Mouse (Mus musculus): Measurements from ENCODE around the gene Vav2.

The Vav2 gene

DNA sequence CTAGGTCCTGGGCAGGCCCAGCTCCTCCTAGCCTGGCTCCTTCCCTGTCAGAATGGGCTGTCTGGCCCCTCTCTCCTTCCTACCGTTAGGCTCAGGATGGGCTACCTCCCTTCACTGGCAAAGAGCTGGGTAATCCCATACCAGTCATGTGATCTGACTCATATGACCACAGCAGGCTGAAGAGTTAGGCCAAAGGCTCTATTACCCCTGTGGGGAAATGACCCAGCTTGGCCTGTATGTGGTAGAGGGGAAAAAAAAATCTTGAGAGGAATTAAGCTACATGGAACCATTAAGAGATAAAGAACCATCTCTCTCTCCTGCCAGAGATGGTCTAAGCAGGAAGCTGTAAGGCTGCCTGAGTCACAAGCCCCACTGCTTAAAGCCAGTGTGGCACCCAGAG, 108.6 kb downstream of the Vav2 start:
- no peak for DNase-seq (ENCODE audit: low spot score)

DNA sequence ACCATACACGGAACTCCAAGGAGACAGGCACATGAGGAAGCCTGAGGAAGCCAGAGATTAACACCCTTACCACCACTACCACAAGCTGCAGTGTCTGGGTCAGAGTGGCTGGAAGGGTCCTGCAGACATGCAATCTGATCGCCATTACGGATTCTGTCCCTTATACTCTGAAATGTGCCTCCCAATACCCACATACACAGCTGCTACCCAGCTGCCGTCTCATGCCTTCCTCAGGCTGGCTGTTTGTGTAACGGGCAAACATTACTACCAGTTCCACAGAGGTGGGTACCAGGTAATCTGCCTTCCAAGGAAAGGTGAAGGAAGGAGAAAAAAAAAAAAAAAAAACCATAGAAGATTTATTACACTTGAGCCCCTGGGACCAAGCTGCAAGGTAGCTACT, 110.7 kb downstream of the Vav2 start:
- DNase-seq (ENCODE audit: low spot score) = no peak

DNA sequence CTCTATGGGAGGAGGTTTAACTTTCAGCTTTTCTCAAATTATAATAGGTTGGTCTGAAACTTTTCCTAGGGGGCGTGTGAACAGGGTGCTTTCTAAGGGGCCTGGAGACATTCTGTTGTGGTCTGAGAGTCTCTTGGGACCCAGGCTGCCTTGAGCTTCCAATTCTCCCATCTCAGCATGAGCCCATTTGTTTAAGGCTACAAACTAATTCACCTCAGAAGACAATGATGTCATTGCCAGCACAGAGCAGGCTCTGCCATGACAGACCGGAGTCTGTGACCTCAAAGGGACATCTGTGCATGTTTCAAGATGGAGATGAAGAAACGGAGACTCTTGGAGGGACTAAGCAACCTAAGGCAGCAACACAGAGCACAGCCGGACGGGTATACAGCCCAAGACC, 112.6 kb downstream of the Vav2 start:
- no peak for DNase-seq (ENCODE audit: low spot score)

DNA sequence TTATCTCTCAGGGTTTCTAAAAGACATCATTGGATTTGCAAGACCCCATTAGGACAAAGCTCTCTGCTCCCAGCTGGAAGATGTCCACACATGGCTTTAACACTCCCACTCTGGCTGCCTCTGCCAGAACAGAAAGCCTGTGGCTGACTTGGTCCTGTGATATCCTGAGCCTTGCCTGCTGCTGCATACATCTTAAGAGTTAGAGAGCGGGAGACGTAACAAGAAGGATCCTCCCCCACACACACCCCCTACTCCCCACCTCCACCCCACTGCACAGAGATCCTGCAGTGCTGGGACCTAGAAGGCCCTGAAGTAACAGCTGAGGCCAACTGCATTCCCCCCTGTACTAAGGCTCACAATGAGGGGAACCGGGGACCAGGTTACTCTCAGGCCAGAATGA, 114.3 kb downstream of the Vav2 start:
- no peak for DNase-seq (ENCODE audit: low spot score)

DNA sequence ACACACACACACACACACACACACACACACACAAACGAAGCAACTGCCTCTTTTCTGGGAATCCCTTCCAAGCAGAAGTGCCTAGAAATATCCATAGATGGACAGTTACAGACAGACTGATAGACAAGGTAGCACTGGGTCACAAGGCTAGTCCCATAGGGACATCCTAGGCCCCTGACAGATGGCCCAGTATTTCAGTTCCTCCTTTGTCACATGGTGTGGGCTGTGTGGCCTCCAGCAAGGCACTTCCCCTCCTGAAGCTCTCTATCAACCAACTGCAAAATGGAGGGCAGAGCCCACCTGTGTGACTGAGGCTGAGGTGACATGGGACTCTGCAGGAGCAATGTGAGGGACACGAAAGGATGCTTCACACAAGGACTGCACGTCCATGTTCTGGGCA, 115.2 kb downstream of the Vav2 start:
- DNase-seq (ENCODE audit: low spot score) = no peak

DNA sequence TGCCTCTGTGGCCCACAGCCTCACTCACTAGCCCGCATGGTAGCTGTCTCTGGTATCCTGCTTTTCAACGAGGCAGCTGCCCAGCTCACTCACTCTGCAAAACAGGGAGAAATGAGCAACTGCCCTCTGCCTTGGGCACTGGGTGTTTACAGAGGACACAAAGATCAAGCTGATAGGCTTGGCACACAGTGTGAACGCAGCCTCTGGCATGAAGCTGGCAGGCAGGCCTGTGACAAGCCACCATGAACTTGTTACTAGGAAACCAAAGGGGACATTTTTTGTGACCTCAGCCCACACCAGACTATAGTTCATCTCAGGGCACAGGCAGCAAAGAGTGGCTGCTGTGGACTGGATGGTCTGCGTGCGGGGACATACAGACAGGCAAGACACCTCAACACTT, 115.9 kb downstream of the Vav2 start:
- no peak for DNase-seq (ENCODE audit: low spot score)

DNA sequence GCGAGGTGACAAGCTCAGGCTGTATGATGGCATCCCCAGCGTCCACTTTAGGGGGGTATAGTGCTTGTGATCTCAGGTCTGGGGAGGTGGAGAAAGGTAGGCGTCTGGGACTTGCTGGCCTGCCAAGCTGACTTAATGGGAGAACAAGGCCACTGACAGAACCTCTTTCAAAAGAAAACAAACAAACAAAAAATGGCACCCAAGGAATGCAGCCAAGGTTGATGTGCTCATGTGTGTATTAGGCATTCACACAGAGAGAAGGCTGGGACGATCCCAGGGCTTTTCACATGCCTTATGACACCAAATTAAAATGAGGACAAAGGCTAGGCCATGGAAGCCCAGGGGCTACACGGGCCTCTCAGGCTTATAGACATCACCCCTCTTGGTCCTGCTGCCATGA, 116.6 kb downstream of the Vav2 start:
- no peak for DNase-seq (ENCODE audit: low spot score)

DNA sequence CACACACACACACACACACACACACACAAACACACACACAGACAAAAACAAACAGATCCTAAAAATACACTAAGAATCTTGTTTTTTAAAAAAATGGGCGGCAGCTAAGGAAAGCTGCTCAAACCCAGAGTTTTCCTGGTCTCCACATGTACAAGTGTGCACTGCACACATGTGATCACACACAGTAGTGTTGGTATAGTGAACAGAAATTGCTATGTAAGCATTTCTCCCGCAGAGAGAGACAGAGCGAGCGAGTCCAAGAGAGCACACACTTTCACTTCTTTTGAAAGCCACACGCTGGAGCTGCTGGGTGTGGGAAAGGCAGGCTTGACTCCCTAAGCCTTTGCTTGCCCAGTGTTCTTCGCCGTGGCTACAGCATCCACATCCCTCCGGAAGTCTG, 120.2 kb downstream of the Vav2 start:
- DNase-seq (ENCODE audit: low spot score) = no peak

DNA sequence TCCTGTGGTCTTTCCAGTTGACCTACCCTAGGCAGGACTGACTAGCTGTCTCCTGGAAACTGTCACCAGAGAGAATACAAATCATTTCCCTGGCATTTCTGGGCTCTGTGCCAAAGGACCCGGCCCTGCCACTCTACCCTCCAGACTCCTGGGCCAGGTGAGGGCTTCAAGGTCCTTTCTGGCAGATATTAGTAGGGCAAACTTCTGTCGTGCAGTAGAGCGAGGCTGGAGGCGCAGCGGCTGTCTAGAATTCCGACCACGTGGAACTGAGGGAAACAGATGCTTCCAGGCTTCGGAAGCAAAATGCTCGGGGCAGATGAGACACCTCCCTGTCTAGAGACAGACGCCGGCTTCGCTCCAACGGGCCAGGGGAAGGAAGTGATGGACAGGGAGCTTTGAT, 122.1 kb downstream of the Vav2 start:
- no peak for DNase-seq (ENCODE audit: low spot score)

DNA sequence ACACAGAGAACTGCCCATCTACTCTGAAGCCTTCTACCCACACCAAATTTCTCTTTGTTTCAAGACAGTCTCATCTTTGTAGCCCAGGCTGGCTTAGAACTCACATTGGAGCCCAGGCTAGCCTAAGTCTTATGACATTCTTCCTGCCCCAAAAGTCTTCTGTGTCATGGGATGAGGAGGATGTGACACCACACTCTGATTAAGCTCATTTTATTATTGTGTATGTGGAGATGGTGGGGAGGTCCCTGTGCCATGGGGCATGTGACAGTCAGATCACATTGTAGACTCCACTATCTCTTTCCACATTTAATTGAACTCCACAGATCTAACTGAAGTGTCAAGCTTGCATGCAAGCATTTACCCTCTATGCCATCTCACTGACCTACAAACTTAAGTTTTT, 122.8 kb downstream of the Vav2 start:
- no peak for DNase-seq (ENCODE audit: low spot score)

DNA sequence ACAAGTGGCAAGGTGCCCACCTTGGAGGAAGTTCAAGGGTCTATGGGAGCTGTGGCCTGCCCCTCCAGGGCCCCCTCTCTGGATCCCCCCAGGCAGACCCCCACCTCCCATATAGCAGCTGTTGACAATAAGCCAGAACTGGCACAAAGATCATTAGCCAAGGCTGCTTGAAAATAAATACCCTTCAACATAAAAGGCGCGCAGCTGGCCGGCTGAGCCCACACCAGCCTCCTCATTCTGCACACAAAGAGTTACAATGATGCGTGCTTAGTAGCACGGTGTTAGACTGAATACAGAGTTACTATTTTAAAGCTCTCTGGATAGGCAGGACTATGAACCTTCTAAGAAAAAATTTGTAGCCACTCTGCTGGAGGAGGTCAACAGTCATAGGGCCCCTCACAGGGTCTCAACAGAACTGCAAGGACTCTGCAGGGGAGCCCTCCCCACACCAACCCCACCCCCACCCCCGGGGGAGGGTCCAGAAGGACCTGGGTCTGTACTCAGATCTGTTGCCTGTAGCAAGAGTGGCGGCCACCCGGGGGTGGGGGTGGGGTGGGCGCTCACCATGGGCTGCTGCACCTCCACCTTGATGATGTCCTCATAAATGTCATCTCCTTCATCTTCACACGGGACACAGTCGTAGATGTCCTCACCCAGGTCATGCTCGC, 125.3 kb downstream of the Vav2 start:
- peak; percentile 68 for DNase-seq (ENCODE audit: low spot score)

DNA sequence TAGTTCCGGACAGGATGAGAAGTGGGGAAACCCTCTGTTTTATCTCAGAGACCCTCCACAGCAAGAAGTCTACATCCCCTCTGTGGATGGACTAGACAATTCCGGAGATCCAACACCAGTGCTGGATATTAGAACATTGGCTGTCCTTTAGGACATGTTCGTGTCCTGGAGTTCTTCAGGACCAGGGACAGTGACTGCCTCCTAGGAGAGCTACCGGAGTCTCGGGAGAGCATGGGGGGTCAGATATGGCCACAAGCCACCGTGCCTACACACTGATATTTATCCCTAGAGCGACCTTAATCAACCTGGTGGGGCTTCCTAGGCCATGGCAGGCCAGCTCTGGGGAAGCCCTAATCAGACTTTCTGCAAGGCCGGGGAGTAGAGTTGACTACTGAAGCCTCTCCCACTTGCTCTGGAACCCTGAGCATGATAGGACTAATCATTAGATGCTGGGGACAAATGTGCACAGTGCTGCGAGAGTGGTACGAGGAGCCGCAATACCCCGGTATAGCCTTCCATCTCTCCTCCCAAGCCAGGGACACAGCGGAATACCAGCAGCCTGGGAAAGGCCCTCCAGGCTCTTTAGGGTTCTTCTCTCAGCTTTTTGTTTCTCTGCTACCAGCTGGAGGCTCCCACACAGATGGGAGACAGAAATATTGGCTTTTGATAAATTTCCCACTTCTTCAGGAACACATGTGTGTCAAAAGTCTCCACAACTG, 125.9 kb downstream of the Vav2 start:
- no peak for DNase-seq (ENCODE audit: low spot score)

DNA sequence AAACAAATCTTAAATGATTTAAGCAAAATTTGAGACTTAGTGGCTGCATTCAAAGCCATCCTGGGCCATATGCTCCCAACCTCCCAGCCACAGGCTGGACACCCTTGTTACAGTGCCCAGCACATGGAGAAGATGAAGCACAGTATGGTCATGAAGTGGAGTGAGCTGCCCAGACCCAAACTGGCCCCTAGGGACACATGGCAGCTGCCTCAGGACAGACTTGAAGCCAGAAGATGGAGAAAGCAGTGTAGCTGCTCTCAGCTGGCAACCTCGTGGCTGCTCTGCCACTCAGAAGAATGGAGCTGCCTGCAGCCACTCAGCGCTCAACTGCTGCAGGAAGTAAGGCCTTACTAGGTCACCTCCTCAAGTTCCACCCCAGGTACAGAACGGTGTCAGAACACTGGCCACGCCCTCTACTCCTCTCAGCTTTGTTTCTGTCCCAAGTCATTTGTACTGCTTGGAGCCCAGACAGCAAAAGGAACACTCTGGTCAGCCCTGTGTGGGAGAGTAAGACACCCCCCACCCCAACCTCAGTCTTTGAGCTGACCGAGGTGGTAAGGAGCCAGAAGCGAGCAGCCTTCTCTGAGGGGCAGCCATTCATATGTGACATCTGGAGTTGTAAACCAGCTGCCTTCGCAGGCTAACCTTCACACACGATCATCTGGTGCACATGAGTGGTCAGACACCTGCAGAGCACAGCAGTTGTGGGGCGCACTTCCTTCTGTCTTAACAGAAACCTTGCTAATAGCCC, 130.0 kb downstream of the Vav2 start:
- no peak for DNase-seq (ENCODE audit: low spot score)

DNA sequence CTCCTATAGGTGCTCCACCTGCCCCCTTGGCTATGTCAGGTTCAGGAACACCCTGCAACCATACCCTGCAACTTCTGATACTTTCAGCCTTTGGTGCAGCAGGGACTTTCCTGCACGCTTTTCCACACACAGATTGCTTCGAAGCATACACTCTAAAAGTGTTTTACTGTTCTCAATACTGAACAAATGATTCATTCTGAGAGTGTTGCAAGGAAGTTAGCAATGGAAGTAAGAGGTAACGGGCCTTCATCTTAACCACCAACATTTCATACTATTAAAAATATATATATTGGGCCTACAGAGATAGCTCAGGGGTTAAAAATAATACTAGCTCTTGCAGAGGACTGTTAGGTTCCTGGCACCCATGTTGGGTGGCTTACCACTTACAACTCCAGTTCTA, 132.1 kb downstream of the Vav2 start:
- DNase-seq (ENCODE audit: low spot score) = no peak

DNA sequence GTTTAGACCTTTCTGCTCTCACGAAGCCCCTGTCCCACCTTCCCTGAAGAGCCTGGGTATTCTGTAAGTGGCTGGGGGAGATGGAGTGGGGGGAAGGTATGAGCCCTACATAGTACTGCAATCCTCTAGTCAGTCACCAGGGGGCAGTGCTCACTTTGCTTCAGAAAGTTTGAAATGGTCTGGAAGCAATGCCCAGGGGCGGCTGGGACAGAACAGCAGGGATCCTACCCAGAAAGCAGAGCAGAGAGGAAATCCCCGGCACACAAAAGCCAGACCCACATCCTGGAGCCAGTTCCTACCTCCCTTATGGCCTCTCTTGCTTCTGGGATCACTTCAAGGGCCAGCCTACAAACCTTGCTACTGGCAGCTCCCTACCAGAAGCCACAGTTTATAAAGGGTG, 137.8 kb downstream of the Vav2 start:
- DNase-seq (ENCODE audit: low spot score) = peak; percentile 58

DNA sequence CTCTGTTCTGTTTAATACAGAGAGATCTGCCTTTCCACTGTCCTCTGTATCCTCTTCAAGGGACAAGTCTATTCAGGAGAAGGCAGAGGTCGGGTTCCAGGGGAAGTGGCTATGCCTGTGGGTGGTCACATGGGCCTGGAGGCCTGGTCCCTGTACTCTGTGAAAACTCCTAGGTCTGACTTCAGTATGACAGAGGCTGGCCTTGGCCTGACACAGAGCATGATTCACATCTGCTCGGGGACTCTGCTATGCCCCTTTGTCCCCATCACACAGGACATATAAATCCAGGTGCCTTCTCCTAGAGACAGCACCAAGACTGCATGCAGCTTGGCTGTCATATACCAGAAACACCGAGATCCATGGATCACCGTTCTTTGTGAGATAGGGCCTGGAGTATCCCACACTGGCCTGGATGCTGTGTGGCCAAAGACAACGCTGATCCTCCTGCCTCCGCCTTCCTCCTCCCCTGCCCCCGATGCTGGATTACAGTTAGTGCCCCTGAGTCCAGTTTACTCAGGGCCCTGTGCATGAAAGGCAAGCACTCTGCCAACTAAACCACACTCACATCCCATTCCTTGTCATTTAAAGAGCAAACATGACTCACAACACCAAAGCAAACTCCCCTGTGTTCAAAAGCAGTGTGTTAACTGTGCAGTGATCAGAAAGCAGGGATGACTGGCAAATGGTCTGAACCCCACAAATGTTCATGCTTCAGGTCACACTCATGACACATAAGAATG, 139.7 kb downstream of the Vav2 start:
- no peak for DNase-seq (ENCODE audit: low spot score)

DNA sequence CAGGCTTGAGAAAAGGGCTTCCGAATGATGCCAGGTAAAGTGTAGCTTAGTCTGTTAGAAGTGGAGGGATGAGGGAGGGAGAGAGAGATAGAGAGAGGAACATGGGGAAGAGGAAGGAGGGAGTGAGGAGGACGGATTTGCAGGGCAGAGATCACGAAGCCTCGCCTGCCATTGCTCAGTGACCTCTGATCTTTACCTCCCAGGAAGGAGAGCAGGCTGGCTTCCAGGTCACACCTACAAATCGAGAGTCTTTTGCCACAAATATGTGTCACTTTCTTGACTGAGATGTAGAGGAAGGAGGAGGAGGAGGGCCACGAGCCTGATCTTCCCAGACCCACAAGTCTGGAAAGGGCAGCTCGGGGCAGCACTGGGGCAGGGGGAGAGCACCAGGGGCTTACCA, 142.4 kb downstream of the Vav2 start:
- DNase-seq (ENCODE audit: low spot score) = no peak

DNA sequence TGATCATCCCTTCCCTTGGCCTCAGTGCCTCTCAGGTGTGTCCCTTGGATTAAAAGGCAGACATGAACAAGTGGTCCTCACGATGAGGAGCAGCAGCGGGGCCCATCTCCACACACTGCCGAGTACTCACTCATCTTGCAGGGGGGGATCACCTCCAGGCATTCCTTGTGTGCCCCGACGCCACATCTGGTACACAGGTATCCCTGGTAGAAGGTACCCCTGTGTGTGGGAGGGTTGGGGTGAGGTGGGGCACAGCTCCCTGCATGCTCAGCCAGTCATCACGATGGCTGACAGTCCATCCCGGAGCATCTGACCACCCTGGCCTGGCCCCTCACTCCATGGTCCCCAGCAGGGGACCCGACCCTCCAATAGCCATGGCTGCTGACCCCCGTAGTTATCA, 145.1 kb downstream of the Vav2 start:
- no peak for DNase-seq (ENCODE audit: low spot score)

DNA sequence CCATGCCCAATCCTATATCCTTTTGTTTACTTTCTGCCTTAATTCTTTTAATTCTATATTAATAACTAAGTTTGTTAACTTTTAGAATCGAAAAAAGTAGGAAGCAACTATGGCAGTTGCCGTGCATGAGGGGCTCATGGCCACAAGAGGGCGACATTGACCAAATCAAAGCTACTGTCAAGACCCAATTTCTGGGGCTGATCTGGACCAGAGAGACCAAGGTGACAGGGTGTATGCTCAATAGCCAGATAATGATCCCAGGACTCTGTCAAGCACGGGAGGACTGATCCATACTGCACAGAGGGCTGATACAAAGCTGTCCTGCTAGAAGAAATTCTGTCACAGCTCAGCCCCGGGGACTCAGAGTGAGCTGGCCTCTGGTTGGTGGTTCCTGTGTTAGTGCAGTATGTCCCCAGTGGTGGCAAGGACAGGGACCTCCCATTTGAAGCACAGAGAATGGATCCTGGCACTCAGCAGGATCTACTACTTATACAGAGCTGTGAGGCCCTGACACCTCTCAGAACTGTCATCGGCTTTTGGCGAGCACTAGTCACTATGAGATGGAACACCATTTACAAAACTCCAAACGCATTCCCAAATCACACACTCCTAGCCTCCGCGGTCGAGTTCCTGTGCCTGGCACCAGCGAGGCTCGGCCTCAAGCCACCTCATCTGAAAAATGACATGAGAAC, 145.8 kb downstream of the Vav2 start:
- DNase-seq (ENCODE audit: low spot score) = peak; percentile 34

DNA sequence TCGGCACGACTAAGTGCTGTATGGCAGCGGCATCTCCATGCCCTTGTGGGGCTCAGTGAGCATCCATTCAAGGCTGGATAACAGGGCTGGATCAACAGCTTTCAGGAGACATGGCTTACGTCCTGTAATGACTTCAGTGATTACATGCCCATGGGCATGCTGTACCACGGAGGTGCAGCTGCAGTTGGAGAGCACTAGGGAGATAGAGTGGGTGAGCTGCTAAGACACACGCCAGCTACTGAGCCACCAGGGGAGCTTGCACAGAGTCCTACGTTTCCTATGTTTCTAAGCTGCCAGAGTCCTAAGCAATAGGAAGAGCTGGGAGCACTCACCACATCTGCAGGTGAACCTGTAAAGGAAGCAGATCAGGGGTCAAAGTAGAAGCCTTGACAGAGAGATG, 148.0 kb downstream of the Vav2 start:
- DNase-seq (ENCODE audit: low spot score) = no peak

DNA sequence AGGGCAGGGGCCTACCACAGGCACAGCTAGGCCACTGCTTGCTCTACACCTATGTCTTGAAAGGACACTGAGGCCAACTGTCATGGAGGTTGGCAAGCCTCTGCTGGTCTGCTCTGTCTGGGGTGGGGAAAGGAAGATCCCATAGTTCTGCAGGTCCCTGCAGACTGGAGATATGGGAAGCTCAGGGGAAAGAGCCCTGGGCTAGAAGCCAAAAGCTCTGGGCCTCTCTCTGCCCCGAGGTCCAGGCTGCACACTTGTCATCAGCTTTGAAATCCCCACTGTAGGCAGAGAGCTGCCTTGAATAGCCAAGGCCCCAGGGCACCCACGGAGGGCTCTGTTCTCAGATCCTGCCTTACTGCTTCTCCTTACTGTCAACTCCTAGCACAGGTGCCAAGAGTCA, 158.5 kb downstream of the Vav2 start:
- DNase-seq (ENCODE audit: low spot score) = no peak

DNA sequence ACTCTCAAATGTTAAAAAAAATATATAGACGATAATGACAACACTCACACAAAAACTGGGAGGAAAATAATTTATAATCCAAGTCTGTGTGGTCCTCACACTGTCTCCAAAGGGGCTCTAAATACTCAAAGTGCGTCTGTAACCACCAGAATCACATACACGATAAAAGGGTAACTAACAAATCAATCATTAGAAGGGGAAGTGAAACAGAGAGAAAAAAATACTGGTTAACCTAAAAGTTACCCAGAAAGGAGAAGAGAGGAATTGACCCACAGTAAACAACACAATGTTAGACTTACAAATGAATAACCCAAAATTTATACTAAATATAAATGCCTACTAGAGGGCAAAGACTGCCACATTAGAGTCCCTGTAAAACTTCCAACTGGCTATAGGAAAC, 161.0 kb downstream of the Vav2 start:
- DNase-seq (ENCODE audit: low spot score) = no peak
